Mouse (Mus musculus): ENCODE results near the gene Trim9.

Trim9 gene

GRCm38 (mm10) chr12:70326393-70326792 lies 21.0 kb downstream of the Trim9 start:
- no peak for DNase-seq (ENCODE audit: low read depth, low spot score)

GRCm38 (mm10) chr12:70325826-70326225 lies 21.6 kb downstream of the Trim9 start:
- no peak for DNase-seq (ENCODE audit: low read depth, low spot score)

- no peak for DNase-seq (ENCODE audit: low read depth, low spot score)
Measured at GRCm38 (mm10) chr12:70322790-70323189, 24.6 kb downstream of the Trim9 start.

- no peak for DNase-seq (ENCODE audit: low read depth, low spot score)
Measured at GRCm38 (mm10) chr12:70316147-70316546, 31.3 kb downstream of the Trim9 start.

GRCm38 (mm10) chr12:70307881-70308280 lies 39.5 kb downstream of the Trim9 start:
- DNase-seq (ENCODE audit: low read depth, low spot score), result no peak

GRCm38 (mm10) chr12:70307062-70307461 lies 40.4 kb downstream of the Trim9 start:
- DNase-seq (ENCODE audit: low read depth, low spot score), result no peak

- no peak for DNase-seq (ENCODE audit: low read depth, low spot score)
Measured at GRCm38 (mm10) chr12:70304014-70304413, 43.4 kb downstream of the Trim9 start.

- DNase-seq (ENCODE audit: low read depth, low spot score), result no peak
Measured at GRCm38 (mm10) chr12:70303525-70303924, 43.9 kb downstream of the Trim9 start.

GRCm38 (mm10) chr12:70302022-70302720 lies 45.2 kb downstream of the Trim9 start:
- no peak for DNase-seq (ENCODE audit: low read depth, low spot score)

GRCm38 (mm10) chr12:70293927-70294684 lies 53.3 kb downstream of the Trim9 start:
- no peak for DNase-seq (ENCODE audit: low read depth, low spot score)

GRCm38 (mm10) chr12:70293165-70293926 lies 54.1 kb downstream of the Trim9 start:
- no peak for DNase-seq (ENCODE audit: low read depth, low spot score)

- DNase-seq (ENCODE audit: low read depth, low spot score), result no peak
Measured at GRCm38 (mm10) chr12:70285521-70285920, 61.9 kb downstream of the Trim9 start.

- peak; percentile 66 for DNase-seq (ENCODE audit: low read depth, low spot score)
Measured at GRCm38 (mm10) chr12:70284979-70285378, 62.4 kb downstream of the Trim9 start.

- DNase-seq (ENCODE audit: low read depth, low spot score), result no peak
Measured at GRCm38 (mm10) chr12:70283116-70283731, 64.2 kb downstream of the Trim9 start.

GRCm38 (mm10) chr12:70280930-70281329 lies 66.5 kb downstream of the Trim9 start:
- DNase-seq (ENCODE audit: low read depth, low spot score), result no peak

- no peak for DNase-seq (ENCODE audit: low read depth, low spot score)
Measured at GRCm38 (mm10) chr12:70280381-70280780, 67.0 kb downstream of the Trim9 start.

GRCm38 (mm10) chr12:70277071-70277939 lies 70.1 kb downstream of the Trim9 start:
- DNase-seq (ENCODE audit: low read depth, low spot score), result no peak

- no peak for DNase-seq (ENCODE audit: low read depth, low spot score)
Measured at GRCm38 (mm10) chr12:70269724-70270123, 77.7 kb downstream of the Trim9 start.

- DNase-seq (ENCODE audit: low read depth, low spot score), result no peak
Measured at GRCm38 (mm10) chr12:70267314-70267713, 80.1 kb downstream of the Trim9 start.

- peak; percentile 12 for DNase-seq (ENCODE audit: low read depth, low spot score)
Measured at GRCm38 (mm10) chr12:70266494-70266931, 80.9 kb downstream of the Trim9 start.

GRCm38 (mm10) chr12:70263721-70264120 lies 83.7 kb downstream of the Trim9 start:
- no peak for DNase-seq (ENCODE audit: low read depth, low spot score)

Measured in ZHBTc4 (cell line).